Mouse (Mus musculus) erythroblast, embryonic 14.5 days (primary cell): ENCODE data around the gene Kpna1.
"Not testable (repeated sequence)": the region's sequence is repeated elsewhere in the genome, so short reads cannot be mapped to it uniquely, and the experiment has no call there.

ENCODE experiments used
- GATA1 ChIP-seq: IDR thresholded peaks from 2 replicates; pipeline ENCODE4 v1.6.1; 2012; ENCODE audit warnings: low read length, inconsistent platforms, mixed read lengths
- TAL1 ChIP-seq: IDR thresholded peaks from 3 replicates; pipeline ENCODE4 v1.6.1; 2012; ENCODE audit warnings: low read length, inconsistent platforms, mixed read lengths

DNA sequence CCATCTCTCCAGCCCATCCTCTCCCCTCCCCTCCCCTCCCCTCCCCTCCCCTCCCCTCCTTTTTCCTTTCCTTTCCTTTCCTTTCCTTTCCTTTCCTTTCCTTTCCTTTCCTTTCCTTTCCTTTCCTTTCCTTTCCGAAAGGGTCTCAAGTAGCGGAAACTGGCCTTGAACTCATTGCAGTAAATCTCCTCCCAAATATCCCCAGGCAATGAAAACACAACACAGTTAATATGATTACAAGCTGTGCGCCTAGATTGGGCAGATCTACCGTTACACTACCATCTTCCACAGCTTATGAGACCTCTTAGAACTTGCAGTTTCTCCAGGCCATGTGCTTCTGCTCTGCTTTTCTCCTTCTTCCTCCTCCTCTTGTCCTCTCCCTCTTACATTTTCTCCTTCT lies 12.6 kb upstream of the Kpna1 start:
- not testable (repeated sequence) for TF ChIP-seq TAL1, GATA1
